Mouse (Mus musculus): ENCODE data around the gene Mapkapk2.

The Mapkapk2 gene

DNA sequence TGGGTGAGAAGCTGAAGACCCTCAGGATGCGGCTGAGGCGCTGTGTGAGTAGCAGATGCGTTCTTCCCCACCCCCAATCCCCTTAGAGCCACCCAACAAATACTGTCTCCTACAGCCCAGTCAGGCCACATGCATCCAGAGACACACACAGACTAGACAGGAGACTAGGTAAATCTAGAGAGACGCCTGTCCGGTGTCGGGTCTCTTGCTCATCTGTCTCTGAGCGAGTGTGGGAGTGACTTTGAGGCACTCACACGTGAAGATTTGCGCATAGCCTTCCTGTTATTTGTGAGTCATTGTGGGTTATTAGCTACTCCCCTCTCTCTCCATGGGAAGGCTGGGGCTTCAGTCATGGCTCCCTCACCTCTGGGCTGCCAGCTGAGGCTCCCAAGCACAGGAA is 76.2 kb downstream of the Mapkapk2 start:
- DNase-seq (ENCODE audit: low spot score in 2 of 2): no peak

DNA sequence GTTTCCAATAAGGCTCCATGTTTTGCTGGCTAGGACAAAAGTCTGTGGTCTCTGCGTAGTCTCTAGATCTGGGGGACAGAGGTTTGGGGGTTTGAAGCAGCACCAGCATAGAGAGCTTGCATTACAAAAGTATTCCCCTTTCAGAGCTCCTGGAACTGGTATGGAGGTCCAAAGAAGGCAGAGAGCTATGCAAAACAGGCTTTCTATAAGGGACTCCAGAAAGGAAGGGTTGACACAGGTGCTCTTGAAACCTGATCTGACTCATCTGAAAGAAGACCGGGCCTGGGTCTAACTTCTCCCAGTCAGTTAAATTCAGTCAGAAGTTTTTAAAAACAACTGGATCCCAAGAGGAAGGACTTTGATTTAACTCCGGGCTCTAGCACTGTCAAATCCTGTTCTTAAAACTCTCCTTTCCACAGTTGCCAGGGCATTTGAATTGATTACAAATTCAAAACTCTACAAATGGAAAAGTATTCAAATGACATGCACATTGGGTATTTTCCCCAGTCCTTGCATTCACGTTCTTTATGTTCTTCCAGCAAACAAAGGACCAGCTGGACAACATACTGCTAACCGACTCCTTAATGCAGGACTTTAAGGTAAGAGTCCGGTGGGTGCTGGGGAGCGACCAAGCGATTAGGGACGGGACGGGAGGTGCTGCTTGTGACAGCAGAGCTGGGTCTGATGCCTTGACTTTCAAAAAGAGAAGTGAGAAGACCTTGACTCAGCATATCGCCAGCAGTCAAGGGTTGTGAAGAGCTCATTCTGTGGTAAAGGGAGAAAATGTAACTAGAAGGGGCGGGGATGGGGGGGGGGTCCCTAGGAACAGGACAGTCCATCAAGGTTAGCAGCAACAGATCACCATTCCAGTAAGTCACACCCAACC is 77.0 kb downstream of the Mapkapk2 start:
- DNase-seq (ENCODE audit: low spot score in 2 of 2): no peak

DNA sequence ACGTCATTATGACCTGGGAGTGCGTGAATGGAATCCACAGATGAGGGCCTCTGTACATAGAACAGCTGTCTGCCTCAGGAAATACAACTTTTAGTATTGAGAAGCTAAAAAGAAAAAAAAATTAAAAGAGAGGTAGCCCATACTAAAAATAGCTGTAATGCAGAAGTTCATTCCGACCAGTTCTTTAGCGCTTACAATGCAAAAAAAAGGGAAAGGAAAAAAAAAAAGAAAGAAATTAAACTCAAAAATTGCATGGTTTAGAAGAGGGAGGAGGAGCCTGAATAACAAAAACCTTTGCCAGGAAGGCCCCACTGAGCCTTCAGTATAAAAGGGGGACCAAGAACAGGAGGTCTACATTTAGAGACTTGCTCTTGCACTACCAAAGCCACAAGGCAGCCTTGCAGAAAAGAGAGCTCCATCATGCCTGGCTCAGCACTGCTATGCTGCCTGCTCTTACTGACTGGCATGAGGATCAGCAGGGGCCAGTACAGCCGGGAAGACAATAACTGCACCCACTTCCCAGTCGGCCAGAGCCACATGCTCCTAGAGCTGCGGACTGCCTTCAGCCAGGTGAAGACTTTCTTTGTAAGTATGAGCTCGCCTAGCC is 78.0 kb downstream of the Mapkapk2 start, which contains the start of gene Il10:
TSS of gene Il10 (plus strand) at position 354 of the 607 bp plus-strand sequence.
- no peak for DNase-seq (ENCODE audit: low spot score in 2 of 2)

- DNase-seq (ENCODE audit: low spot score in 2 of 2): no peak
These were observed 81.7 kb downstream of the Mapkapk2 start for GRCm38 (mm10) chr1:131015879-131016278.

DNA sequence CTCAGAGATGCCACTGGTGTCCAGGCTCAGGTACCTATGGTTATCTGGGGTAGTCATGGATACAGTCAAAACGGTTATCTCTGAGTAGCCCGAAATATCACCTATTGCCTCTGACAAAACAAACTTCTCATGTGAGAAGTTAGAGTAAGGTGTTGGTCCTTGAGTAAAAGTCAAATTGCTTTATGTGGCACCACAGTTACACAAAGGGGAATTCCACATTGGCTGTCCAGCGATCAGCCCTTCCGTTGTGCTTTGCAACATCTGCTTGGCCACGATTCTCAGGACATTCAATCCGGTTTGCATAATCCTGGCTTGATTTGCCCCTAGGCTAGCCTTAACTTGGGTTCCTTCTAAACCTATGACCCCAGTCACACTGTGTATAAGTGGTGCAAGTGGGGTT is 82.3 kb downstream of the Mapkapk2 start:
- no peak for DNase-seq (ENCODE audit: low spot score in 2 of 2)

GRCm38 (mm10) chr1:131013926-131014325 is 83.7 kb downstream of the Mapkapk2 start:
- no peak for DNase-seq (ENCODE audit: low spot score in 2 of 2)

DNA sequence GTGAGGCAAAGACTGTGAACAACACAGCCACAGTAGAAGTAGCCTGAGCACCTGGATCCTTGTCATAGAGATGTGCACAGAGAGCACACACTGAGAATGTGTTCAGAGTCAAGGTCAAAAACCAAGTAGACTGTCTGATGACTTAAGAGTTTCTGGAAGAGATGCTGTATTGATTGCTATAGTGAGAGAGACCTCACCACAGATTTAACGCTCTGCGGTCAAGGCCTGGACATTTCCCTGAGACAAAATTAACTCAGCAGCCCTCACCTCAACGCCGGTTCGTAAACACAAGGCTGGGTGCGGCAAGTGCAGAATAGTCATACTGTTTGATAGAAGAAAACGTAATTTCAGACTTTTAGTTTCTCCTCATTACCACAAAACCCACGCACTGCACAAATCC is 85.1 kb downstream of the Mapkapk2 start:
- no peak for DNase-seq (ENCODE audit: low spot score in 2 of 2)

GRCm38 (mm10) chr1:131010201-131011153 is 87.1 kb downstream of the Mapkapk2 start:
- DNase-seq (ENCODE audit: low spot score in 2 of 2): no peak

DNA sequence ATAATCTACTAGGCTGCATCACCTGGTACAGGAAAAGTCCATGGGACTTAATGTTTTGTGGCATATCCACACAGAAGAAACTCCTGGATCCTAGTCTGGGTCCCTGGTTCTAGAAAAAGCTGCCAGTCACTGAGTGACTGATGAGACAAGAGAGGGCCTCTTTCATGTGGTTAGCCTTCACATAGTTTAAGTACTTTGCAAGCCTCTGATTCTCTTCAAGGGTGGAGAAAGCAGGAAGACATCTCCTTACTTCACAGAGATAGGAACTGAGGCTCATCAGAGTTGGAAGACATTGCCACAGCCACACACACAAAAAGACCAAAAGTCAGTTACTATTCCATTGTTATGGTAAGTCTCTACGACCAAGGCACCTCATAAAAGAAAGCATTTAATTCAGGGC is 91.6 kb downstream of the Mapkapk2 start:
- peak in 1 of 2 experiments; percentile 20 for DNase-seq (ENCODE audit: low spot score in 2 of 2)
